Mouse (Mus musculus) stomach, embryonic 16.5 days (tissue): ENCODE measurements around the gene Phldb2. TPM values are rescaled to one million over a fixed set of nuclear protein-coding genes. Genes with fewer than 3 reads are reported as not detected.
A peak's percentile ranks its signal among the peaks of the same experiment; 100 is the strongest.

Experiments used
- ATAC-seq: fragments of 200-750 bp; cut with Nextera tagmentation; 2 replicates; pipeline ENCODE4 v1.8.0; 2017; ENCODE audit warnings: moderate number of reproducible peaks, moderate TSS enrichment; ENCODE audit not compliant: insufficient read depth, low FRiP score
- H3K27ac ChIP-seq: fragments of 300-500 bp; sonication (generic); 2 replicates; pipeline ENCODE4 v1.5.1; 2014; ENCODE audit warnings: low read length
- H3K27me3 ChIP-seq: fragments of 300-500 bp; sonication (generic); 2 replicates; pipeline ENCODE4 v1.6.1; 2014; ENCODE audit warnings: low read length, control low read depth, mixed read lengths; ENCODE audit not compliant: control insufficient read depth, insufficient read depth
- H3K36me3 ChIP-seq: fragments of 300-500 bp; sonication (generic); 2 replicates; pipeline ENCODE4 v1.6.1; 2014; ENCODE audit warnings: low read length; ENCODE audit not compliant: control insufficient read depth, insufficient read depth
- H3K4me1 ChIP-seq: fragments of 300-500 bp; sonication (generic); 2 replicates; pipeline ENCODE4 v1.6.1; 2014; ENCODE audit warnings: low read length, control low read depth, mixed read lengths; ENCODE audit not compliant: control insufficient read depth, insufficient read depth
- H3K4me2 ChIP-seq: fragments of 300-500 bp; sonication (generic); 2 replicates; pipeline ENCODE4 v1.6.1; 2014; ENCODE audit warnings: low read depth, low read length, mixed read lengths
- H3K4me3 ChIP-seq: fragments of 300-500 bp; sonication (generic); replicated peaks from 2 replicates; pipeline ENCODE4 v1.5.1; 2014; ENCODE audit warnings: mild to moderate bottlenecking, low read length
- H3K9ac ChIP-seq: fragments of 300-500 bp; sonication (generic); 2 replicates; pipeline ENCODE4 v1.6.1; 2014; ENCODE audit warnings: low read length
- H3K9me3 ChIP-seq: fragments of 300-500 bp; sonication (generic); replicated peaks from 2 replicates; pipeline ENCODE4 v1.6.1; 2016; ENCODE audit warnings: low read length, control low read depth; ENCODE audit not compliant: control insufficient read depth
- WGBS: fragments of 180-500 bp; shearing (Covaris S2); extraction: QIAGEN DNeasy Blood & Tissue Kit; methylation state at CpG from one replicate; pipeline ENCODE4 v1.1.7; 2014; 5-methylcytosine and 5-hydroxymethylcytosine counted together
- polyA plus RNA-seq: library from polyadenylated mRNA; unstranded; fragments of >200 nt; fragmentation: Nextera tagmentation; extraction: Ambion mirVana; gene quantifications from 2 replicates; pipeline ENCODE4 v1.2.1, GENCODE M21; 2015

The Phldb2 gene
- polyA plus RNA-seq, 1 experiment from 2014 or later: 28.3 TPM

GRCm38 (mm10) chr16:45976251-45976650 lies 22.9 kb upstream of the Phldb2 start:
- no peaks in the 10 kb centered on the region for H3K36me3 ChIP-seq
- no peak overlapping the region for H3K4me3 ChIP-seq
- H3K4me1 ChIP-seq: no peaks in the 10 kb centered on the region
- H3K9ac ChIP-seq: no peak overlapping the region
- H3K27me3 ChIP-seq: no peaks in the 10 kb centered on the region
- 84% methylated on average over 1 of the region's 1 CpGs for WGBS
- no peak for ATAC-seq
- no peaks in the 10 kb centered on the region for H3K9me3 ChIP-seq
- H3K27ac ChIP-seq: no peak overlapping the region
- no peak overlapping the region for H3K4me2 ChIP-seq

DNA sequence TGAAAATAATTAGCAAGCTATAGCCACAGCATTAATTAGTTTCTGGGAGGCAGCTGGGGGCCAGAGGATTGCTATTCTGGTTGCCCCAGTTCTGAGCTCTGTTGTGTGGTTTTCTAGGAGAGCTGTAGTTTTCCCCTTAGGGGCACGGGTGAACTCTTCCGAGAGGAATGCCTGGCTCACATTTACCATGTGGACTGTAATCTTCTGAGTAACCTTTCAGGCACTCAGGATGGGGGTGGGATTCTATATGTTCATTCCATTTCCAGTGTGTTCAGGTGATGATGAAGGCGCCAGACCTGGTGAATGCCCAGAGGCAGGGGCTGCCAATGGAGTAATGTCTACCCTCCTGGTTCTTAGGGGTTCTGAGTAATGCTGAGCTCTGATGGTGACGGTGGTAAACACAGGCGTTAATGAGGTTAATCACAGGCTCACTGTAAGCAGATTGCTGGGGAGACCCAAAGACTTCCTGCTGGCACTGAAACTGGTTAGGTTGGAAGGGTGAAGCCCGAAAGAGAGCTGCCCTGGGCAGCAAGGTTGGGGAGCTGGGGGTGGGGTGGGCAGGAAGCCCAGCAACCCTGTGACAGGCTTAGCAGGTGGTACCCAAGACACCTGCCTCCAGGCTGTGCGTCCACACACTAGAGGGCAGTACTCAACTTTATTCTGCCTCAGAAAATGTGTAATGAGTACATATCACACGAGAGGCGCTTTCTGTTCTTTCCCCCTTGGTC lies 20.7 kb upstream of the Phldb2 start:
- no peak overlapping the region for H3K9ac ChIP-seq
- no peak overlapping the region for H3K27ac ChIP-seq
- H3K27me3 ChIP-seq: no peaks in the 10 kb centered on the region
- no peak for ATAC-seq
- H3K4me3 ChIP-seq: no peak overlapping the region
- no peaks in the 10 kb centered on the region for H3K36me3 ChIP-seq
- no peaks in the 10 kb centered on the region for H3K4me1 ChIP-seq
- no peaks in the 10 kb centered on the region for H3K9me3 ChIP-seq
- WGBS: 57% methylated on average over 9 of the region's 9 CpGs
- H3K4me2 ChIP-seq: no peak overlapping the region

DNA sequence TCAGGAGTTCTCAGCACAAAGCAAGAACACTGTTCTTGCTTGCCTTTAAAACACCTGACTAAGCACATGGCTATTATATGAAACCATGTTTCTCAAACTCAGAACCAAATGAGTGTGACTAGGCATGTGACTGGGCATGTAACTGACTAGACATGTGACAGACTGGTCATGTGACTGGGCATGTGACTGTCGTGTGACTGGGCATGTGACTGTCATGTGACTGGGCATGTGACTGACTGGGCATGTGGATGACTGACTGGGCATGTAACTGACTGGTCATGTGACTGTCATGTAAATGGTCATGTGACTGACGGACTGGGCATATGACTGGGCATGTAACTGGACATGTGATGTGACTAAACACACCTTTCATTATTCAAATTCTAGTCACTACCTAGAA lies 16.8 kb upstream of the Phldb2 start:
- H3K4me1 ChIP-seq: no peaks in the 10 kb centered on the region
- no peak overlapping the region for H3K9ac ChIP-seq
- no peak overlapping the region for H3K4me2 ChIP-seq
- ATAC-seq: no peak
- no peak overlapping the region for H3K27ac ChIP-seq
- no peaks in the 10 kb centered on the region for H3K27me3 ChIP-seq
- no peaks in the 10 kb centered on the region for H3K9me3 ChIP-seq
- H3K4me3 ChIP-seq: no peak overlapping the region
- WGBS: 94% methylated on average over 2 of the region's 2 CpGs
- H3K36me3 ChIP-seq: no peaks in the 10 kb centered on the region

DNA sequence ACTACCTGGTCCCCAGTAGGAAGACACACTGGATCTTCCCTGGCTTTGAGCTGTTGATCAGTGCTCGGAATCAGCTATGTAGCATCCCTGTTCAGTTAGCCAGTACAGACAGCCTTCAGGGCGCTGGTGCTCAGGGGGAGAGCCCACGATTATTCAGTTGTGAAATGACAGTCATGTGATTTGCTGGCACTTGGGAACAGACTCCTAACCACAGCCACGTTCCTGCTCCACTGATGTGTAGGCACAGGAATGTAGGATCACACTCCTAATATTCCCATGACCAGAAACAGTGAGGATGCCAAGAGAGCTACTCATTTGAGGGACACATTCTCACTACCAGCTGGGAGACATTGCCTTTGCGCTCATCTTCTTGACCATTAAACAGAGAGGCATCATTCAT lies 15.3 kb upstream of the Phldb2 start:
- no peaks in the 10 kb centered on the region for H3K36me3 ChIP-seq
- no peak overlapping the region for H3K27ac ChIP-seq
- H3K4me1 ChIP-seq: no peaks in the 10 kb centered on the region
- H3K9me3 ChIP-seq: no peaks in the 10 kb centered on the region
- no peak overlapping the region for H3K9ac ChIP-seq
- 77% methylated on average over 5 of the region's 5 CpGs for WGBS
- no peak overlapping the region for H3K4me3 ChIP-seq
- H3K4me2 ChIP-seq: no peak overlapping the region
- no peaks in the 10 kb centered on the region for H3K27me3 ChIP-seq
- ATAC-seq: no peak

DNA sequence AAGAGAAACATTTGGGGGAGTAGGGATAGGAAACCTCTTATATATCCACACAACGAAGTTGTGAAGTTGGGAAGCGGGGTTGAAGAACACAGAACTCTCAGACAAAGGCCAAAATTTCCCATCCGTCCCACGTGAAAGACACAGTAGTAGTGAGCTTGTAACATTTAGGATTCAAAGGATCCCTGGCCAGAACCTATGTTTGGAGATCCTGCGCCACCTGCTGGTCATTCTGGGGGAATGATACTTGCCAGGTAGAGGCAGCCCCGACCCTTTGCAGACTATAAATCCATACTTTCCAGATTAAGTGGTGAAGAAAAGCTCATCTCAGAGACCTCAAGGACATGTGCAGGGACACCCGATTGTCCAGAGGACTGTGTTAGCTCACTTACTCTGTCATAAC lies 14.1 kb upstream of the Phldb2 start:
- Histone ChIP-seq H3K4me1 (no peaks in the 10 kb centered on the region), H3K4me2 (no peak overlapping the region), H3K36me3 (no peaks in the 10 kb centered on the region), H3K27ac (no peak overlapping the region), H3K9me3 (no peaks in the 10 kb centered on the region), H3K27me3 (no peaks in the 10 kb centered on the region), H3K9ac (no peak overlapping the region), H3K4me3 (no peak overlapping the region)
- 10% methylated on average over 7 of the region's 7 CpGs for WGBS
- ATAC-seq: peak; percentile 65; the same call in 1 of the 2 replicates

GRCm38 (mm10) chr16:45966604-45967003 lies 13.2 kb upstream of the Phldb2 start:
- 44% methylated on average over 5 of the region's 5 CpGs for whole genome bisulfite sequencing
- H3K9ac ChIP-seq: no peak overlapping the region
- H3K27me3 ChIP-seq: no peaks in the 10 kb centered on the region
- no peaks in the 10 kb centered on the region for H3K4me1 ChIP-seq
- H3K27ac ChIP-seq: no peak overlapping the region
- H3K4me2 ChIP-seq: no peak overlapping the region
- H3K9me3 ChIP-seq: no peaks in the 10 kb centered on the region
- ATAC-seq: no peak
- H3K4me3 ChIP-seq: no peak overlapping the region
- no peaks in the 10 kb centered on the region for H3K36me3 ChIP-seq

GRCm38 (mm10) chr16:45964777-45965176 lies 11.4 kb upstream of the Phldb2 start:
- no peaks in the 10 kb centered on the region for H3K9me3 ChIP-seq
- no peaks in the 10 kb centered on the region for H3K4me1 ChIP-seq
- no peak overlapping the region for H3K27ac ChIP-seq
- no peaks in the 10 kb centered on the region for H3K27me3 ChIP-seq
- ATAC-seq: no peak
- no peak overlapping the region for H3K9ac ChIP-seq
- WGBS: 60% methylated on average over 6 of the region's 6 CpGs
- no peaks in the 10 kb centered on the region for H3K36me3 ChIP-seq
- no peak overlapping the region for H3K4me2 ChIP-seq
- no peak overlapping the region for H3K4me3 ChIP-seq

GRCm38 (mm10) chr16:45963837-45964236 lies 10.4 kb upstream of the Phldb2 start:
- WGBS: 78% methylated on average over 8 of the region's 8 CpGs
- Histone ChIP-seq H3K4me3 (no peak overlapping the region), H3K9me3 (no peaks in the 10 kb centered on the region), H3K9ac (no peak overlapping the region), H3K27me3 (no peaks in the 10 kb centered on the region), H3K36me3 (no peaks in the 10 kb centered on the region), H3K4me2 (no peak overlapping the region), H3K27ac (no peak overlapping the region), H3K4me1 (no peaks in the 10 kb centered on the region)
- no peak for ATAC-seq

DNA sequence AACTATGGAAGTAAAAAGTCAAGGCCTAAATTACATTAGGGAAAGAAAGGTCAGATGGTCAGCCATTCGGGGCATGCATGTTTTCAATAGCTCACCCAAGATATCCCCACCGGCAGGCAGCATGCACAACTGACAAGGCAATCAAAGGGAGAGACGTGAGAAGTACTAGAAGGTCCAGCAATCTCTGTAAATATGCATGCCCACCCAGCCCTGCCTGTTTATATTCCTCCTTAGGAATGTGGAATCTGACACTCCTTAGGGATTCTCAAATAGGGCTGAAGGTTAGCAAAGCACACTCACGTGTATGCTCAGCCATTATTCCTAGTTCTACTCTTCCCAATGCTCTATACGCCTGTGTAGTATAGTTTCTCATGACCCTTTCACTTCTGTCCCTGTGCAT lies 9.7 kb upstream of the Phldb2 start:
- Histone ChIP-seq H3K27me3 (no peaks in the 10 kb centered on the region), H3K4me2 (no peak overlapping the region), H3K4me3 (no peak overlapping the region), H3K36me3 (no peaks in the 10 kb centered on the region), H3K27ac (no peak overlapping the region), H3K9me3 (no peaks in the 10 kb centered on the region), H3K4me1 (no peaks in the 10 kb centered on the region), H3K9ac (no peak overlapping the region)
- 0 out of 2 replicates have a peak, but pooled peaks have one; percentile 37 for ATAC-seq
- 36% methylated on average over 5 of the region's 5 CpGs for WGBS
